Mouse (Mus musculus): Measurements from ENCODE around the gene Mier2. TPM values are rescaled to one million over a fixed set of nuclear protein-coding genes. Genes with fewer than 3 reads are reported as not detected.

Mier2 gene
- polyA plus RNA-seq, 1 experiment from 2014 or later = 53.6 TPM

DNA sequence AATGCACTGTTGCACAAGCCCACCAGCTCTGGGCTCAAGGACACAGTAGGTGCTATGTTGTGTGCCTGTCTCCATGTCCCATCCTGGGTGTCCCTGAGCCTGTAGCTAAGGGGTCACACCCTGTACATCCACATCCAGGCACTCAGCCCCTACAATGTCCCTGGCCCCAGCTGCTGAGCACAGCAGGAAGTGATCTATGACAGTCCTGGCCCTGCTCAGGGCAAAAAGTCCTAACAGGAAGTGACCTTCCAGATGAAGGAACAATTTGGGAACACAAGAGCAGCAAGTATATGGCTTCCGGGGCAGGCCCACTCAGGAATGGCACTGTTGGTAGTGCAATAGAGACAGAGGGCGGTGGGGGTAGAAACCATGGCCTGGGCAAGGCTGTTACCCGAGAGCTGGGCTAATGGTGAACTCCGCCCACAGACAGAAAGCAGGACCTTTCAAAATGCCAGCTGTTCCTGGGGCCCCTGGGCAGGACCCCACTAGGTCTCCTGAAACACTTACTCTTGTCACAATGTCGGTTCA, 7.8 kb downstream of the Mier2 start:
- H3K4me2 ChIP-seq = no peak overlapping the region
- H3K27me3 ChIP-seq = no peaks in the 10 kb centered on the region
- peaks cover 87% of the 10 kb centered on the region for H3K36me3 ChIP-seq
- no peaks in the 10 kb centered on the region for H3K9me3 ChIP-seq (replicated peaks)
- 67% methylated on average over 5 of the region's 5 CpGs for WGBS
- no peak overlapping the region for H3K27ac ChIP-seq
- peaks cover 5% of the 10 kb centered on the region for H3K4me1 ChIP-seq
- ATAC-seq (replicated peaks; ENCODE audit: low FRiP score) = no peak
- H3K4me3 ChIP-seq (replicated peaks) = no peak overlapping the region
- no peak overlapping the region for H3K9ac ChIP-seq

DNA sequence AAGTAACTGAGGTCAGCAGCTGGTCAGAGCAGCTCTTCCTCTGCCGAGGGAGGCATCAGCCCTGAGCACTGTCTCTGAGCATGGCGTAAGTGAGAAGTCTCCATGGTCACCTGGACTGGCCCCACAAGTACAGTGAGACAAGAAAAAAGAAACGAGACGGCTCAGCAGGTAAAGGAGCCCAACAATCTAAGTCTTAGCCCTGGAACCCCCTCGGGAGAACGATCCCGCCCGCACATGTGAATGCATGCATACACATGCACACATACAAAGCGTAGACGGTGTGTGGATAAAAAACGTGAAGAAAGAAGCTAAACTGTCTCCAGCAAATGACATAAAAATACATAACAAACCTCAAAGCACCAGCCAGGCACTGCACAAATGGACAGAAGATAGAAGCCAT, 8.5 kb downstream of the Mier2 start:
- 94% methylated on average over 11 of the region's 11 CpGs for WGBS
- no peak overlapping the region for H3K4me2 ChIP-seq
- no peak overlapping the region for H3K4me3 ChIP-seq (replicated peaks)
- no peak overlapping the region for H3K27ac ChIP-seq
- peaks cover 3% of the 10 kb centered on the region; the same call in 1 of the 2 replicates for H3K4me1 ChIP-seq
- H3K9ac ChIP-seq = no peak overlapping the region
- ATAC-seq (replicated peaks; ENCODE audit: low FRiP score) = no peak
- peaks cover 94% of the 10 kb centered on the region for H3K36me3 ChIP-seq
- H3K9me3 ChIP-seq (replicated peaks) = no peaks in the 10 kb centered on the region
- H3K27me3 ChIP-seq = no peaks in the 10 kb centered on the region

DNA sequence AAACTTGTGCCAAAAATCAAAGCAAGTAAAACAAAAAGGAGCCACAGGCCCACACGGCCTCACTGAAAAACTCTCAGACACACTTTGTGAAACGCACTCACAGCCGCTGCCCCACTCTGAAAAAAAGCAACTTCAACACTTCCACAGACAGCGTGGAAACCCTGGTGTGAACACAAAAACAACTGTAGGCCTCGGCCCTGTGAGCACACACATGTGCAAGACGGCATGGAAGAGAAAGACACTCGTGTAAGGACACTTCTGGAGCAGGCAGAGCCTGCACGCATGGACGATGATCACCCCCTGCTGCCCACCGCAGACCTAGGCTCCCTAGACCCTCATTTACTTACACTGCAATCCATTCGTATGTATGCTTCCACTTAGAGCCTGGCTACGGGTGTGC, 9.1 kb downstream of the Mier2 start:
- H3K27me3 ChIP-seq = no peaks in the 10 kb centered on the region
- H3K4me3 ChIP-seq (replicated peaks) = no peak overlapping the region
- H3K4me2 ChIP-seq = no peak overlapping the region
- no peaks in the 10 kb centered on the region for H3K9me3 ChIP-seq (replicated peaks)
- H3K4me1 ChIP-seq = 0 out of 2 replicates have a peak, but pooled peaks cover 3% of the 10 kb centered on the region
- H3K27ac ChIP-seq = no peak overlapping the region
- H3K9ac ChIP-seq = no peak overlapping the region
- peaks cover 99% of the 10 kb centered on the region for H3K36me3 ChIP-seq
- ATAC-seq (replicated peaks; ENCODE audit: low FRiP score) = no peak
- 90% methylated on average over 12 of the region's 12 CpGs for WGBS

DNA sequence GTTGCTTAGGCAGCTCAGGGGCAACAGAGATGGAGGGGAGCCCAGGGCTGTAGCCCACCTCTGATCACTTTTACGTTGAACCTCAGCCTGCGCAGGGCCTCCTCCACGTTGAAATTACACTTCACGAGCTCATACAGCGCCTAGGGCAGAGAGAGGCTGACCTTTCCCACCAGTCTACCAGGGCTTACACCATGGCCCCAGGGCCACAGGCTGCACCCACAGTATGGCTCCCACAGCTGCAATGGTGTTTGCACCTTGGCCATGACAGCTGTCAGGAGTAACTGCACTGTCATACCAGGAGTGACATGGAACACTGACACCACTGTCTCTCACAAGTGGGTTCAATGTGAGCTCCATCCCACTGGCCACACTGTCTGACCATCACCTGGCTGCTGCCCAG, 10.4 kb downstream of the Mier2 start:
- no peak overlapping the region for H3K27ac ChIP-seq
- 90% methylated on average over 5 of the region's 5 CpGs for WGBS
- no peak for ATAC-seq (replicated peaks; ENCODE audit: low FRiP score)

DNA sequence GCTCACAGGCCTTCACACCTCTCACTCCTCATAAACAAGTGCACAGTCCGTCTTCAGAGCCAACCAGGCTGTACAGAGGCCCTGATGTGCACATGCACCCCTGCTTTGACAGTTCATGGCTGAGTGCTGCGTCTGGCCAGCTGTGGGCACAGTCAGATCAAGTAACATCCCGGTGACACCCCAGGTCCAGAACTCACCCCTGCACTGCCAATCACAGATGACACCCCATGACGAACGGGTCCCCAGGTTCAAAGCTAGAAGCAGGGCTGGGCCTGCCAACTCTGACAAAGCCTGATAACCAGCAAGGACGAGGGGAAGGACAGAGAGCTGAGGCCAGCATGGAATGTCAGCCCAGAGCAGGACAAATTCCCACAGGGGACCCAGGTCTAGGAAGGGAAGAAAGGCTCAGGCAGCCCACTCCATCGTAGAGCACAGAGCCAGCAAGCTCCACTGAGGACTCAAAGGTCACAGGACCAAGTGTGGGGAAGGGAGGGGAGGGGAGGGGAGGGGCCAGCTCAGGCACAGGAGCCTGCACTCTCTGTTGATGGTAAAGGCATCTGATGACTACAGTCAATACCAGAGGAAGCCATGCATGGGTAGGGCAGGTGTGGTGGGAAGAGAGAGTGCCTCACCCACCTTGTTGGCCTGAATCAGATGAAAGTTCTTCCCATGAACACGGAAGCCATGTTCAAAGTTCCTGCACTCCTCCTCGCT, 11.0 kb downstream of the Mier2 start:
- Histone ChIP-seq H3K4me3 (replicated peaks) (no peak overlapping the region), H3K9me3 (replicated peaks) (no peaks in the 10 kb centered on the region), H3K27ac (no peak overlapping the region), H3K27me3 (no peaks in the 10 kb centered on the region), H3K4me1 (0 out of 2 replicates have a peak, but pooled peaks cover 3% of the 10 kb centered on the region), H3K9ac (no peak overlapping the region), H3K4me2 (no peak overlapping the region), H3K36me3 (peaks cover 98% of the 10 kb centered on the region)
- 73% methylated on average over 9 of the region's 9 CpGs for WGBS
- ATAC-seq (replicated peaks; ENCODE audit: low FRiP score) = no peak

More for the DNA sequence above, 10.4 kb downstream of the Mier2 start:
- H3K4me2 ChIP-seq = no peak overlapping the region
- peaks cover 99% of the 10 kb centered on the region for H3K36me3 ChIP-seq
- no peak overlapping the region for H3K4me3 ChIP-seq (replicated peaks)
- 0 out of 2 replicates have a peak, but pooled peaks cover 3% of the 10 kb centered on the region for H3K4me1 ChIP-seq
- H3K9ac ChIP-seq = no peak overlapping the region
- H3K27me3 ChIP-seq = no peaks in the 10 kb centered on the region
- no peaks in the 10 kb centered on the region for H3K9me3 ChIP-seq (replicated peaks)

DNA sequence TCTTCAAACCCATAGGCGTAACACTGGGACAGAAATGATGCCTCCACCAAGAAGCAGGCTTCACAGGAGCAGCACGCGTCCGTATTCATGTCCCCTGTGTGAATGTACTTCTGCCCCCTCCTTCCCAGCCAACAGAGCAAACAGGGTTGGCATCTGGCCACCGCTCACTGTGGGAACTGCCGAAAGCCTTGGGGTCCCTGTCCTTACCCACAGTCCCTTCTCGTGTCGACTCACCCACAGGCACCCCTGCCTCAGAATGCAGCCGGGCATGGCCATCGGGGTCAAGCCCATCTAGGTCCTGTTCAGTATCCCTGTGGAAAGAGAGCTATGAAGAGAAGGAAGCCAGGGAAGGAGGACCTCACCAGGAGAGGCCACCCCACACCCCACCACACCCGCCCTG, 12.8 kb downstream of the Mier2 start:
- Histone ChIP-seq H3K4me1 (no peaks in the 10 kb centered on the region), H3K36me3 (peaks cover 93% of the 10 kb centered on the region), H3K9me3 (replicated peaks) (no peaks in the 10 kb centered on the region), H3K4me3 (replicated peaks) (no peak overlapping the region), H3K4me2 (no peak overlapping the region), H3K27me3 (no peaks in the 10 kb centered on the region), H3K9ac (no peak overlapping the region), H3K27ac (no peak overlapping the region)
- WGBS = 93% methylated on average over 11 of the region's 11 CpGs
- no peak for ATAC-seq (replicated peaks; ENCODE audit: low FRiP score)

DNA sequence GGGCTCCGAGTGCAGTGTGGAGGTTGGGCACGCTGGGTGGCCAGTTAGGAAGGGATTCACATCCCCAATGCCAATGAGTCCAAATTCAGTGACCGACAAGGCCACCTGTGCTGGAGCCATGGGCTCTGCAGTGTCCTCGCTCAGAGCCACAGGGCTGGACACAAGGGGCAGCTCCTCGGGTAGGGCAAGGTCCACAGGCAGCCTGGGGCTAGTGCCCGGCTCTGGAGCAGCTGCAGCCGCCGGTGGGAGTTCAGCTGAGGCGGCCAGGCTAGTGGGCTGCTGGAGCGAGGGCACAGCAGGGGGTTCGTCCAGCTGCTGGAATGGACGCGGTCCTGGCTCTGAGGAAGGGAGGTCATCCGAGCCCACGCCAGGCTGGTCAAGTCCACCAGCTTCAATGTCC, 13.5 kb downstream of the Mier2 start:
- no peak overlapping the region for H3K4me3 ChIP-seq (replicated peaks)
- peaks cover 87% of the 10 kb centered on the region for H3K36me3 ChIP-seq
- no peak overlapping the region for H3K4me2 ChIP-seq
- ATAC-seq (replicated peaks; ENCODE audit: low FRiP score) = no peak
- H3K9ac ChIP-seq = no peak overlapping the region
- H3K4me1 ChIP-seq = no peaks in the 10 kb centered on the region
- no peaks in the 10 kb centered on the region for H3K9me3 ChIP-seq (replicated peaks)
- WGBS = 82% methylated on average over 15 of the region's 15 CpGs
- no peaks in the 10 kb centered on the region for H3K27me3 ChIP-seq
- H3K27ac ChIP-seq = no peak overlapping the region

DNA sequence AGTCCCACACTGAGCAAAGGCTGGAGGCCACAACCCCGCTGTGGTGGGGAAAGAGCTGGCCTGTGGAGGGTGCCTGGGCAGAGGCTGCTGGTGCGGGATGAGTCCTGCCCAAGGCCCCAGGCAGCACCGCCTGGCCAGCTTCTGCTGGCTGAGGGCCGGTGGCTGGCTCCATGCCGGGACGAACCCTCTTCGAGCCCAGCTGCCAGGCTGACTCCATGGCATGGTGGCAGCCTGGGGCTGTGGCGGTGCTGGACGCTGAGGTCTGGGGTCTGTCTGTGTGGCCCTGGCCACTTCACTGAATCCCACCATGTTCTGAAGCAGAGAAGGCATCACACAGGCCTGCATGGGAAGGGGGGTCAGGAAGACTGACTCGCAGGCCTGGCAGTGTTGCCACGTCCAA, 14.3 kb downstream of the Mier2 start:
- no peaks in the 10 kb centered on the region for H3K4me1 ChIP-seq
- no peak for ATAC-seq (replicated peaks; ENCODE audit: low FRiP score)
- peaks cover 79% of the 10 kb centered on the region for H3K36me3 ChIP-seq
- 94% methylated on average over 10 of the region's 11 CpGs for WGBS
- H3K9me3 ChIP-seq (replicated peaks) = no peaks in the 10 kb centered on the region
- H3K4me3 ChIP-seq (replicated peaks) = no peak overlapping the region
- no peak overlapping the region for H3K27ac ChIP-seq
- H3K27me3 ChIP-seq = no peaks in the 10 kb centered on the region
- no peak overlapping the region for H3K9ac ChIP-seq
- no peak overlapping the region for H3K4me2 ChIP-seq

DNA sequence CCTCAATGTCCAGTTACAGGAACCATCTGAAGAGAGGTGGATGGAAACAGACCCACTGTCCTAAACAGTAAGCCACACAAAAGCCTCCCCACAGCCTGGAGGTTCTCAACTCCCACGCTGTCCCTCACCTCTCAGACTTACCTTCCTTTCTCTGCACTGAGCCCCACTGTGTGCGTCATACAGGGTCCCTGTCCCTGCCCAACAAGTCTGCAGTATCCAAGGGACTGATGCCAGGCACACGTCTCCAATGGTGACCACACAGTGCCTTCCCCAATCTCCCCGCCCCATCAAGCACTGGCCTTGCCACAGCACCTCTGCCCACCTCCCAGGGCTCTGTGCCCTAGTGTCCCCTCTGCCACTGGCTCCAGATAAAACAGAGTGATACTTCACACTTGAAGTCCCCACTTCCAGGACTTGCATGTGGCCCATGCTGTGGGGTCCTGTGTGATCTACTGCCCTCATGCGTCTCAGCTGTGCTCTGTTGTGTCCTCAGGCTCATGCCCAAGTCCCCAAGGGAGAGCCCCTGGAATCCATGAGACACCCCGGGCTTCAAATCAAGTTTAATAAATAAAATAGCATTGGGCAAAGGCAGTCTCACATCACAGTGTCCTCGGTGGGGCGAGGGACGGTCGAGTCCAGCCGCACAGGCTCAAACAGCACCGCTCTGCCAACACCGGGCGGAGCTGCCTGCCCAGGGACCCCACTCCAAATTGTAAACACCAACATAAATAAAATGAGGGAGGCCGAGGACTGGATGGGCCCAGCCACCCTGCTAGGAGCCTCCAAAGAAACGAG, 15.1 kb downstream of the Mier2 start:
- Histone ChIP-seq H3K4me1 (no peaks in the 10 kb centered on the region), H3K9me3 (replicated peaks) (no peaks in the 10 kb centered on the region), H3K27me3 (no peaks in the 10 kb centered on the region), H3K36me3 (peaks cover 70% of the 10 kb centered on the region), H3K9ac (no peak overlapping the region), H3K4me3 (replicated peaks) (no peak overlapping the region), H3K27ac (no peak overlapping the region), H3K4me2 (no peak overlapping the region)
- no peak for ATAC-seq (replicated peaks; ENCODE audit: low FRiP score)
- WGBS = 93% methylated on average over 16 of the region's 16 CpGs

DNA sequence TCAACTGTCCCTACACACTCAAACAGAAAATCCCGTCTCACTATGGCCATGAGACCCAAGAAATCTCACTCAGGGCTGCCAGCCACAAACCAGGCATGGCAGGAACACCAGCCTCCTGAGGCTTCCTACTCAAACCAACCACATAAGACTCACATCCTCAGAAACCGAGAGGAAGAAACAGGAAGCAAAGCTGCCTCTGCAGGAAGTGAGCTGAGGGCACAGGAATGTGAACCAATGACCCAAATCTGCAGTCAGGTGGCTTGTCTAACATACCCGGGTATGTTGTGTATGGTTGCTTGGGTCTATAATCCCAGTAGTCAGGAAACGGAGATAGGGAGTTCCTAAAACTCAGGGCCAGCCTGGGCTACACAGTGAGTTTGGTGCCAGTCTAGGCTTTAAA, 16.1 kb downstream of the Mier2 start:
- no peak overlapping the region for H3K9ac ChIP-seq
- H3K27me3 ChIP-seq = no peaks in the 10 kb centered on the region
- ATAC-seq (replicated peaks; ENCODE audit: low FRiP score) = no peak
- H3K27ac ChIP-seq = no peak overlapping the region
- peaks cover 2% of the 10 kb centered on the region; the same call in 1 of the 2 replicates for H3K4me1 ChIP-seq
- H3K36me3 ChIP-seq = peaks cover 60% of the 10 kb centered on the region
- no peak overlapping the region for H3K4me2 ChIP-seq
- H3K4me3 ChIP-seq (replicated peaks) = no peak overlapping the region
- WGBS = 59% methylated on average over 4 of the region's 4 CpGs
- H3K9me3 ChIP-seq (replicated peaks) = no peaks in the 10 kb centered on the region

DNA sequence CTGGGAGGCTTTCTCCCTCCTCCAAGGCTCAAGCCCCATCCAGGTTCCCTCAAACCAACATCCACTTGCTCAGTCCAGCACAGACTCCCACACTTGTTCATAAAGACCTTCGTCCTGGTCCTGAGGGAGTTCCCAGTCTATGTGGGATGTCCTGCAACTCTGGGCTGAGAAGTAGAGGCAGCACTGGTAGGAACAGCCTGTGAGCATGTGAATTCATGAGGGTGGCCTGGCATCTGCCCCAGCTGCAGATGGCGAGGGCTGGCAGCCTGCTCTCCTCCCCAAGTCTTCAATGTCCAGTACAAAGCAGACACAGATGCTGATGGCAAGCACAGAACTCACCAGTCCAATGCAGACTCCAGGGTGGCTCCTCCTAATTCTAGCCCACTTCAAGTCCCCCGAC, 16.7 kb downstream of the Mier2 start:
- ATAC-seq (replicated peaks; ENCODE audit: low FRiP score) = no peak
- peaks cover 55% of the 10 kb centered on the region for H3K36me3 ChIP-seq
- WGBS = 88% methylated on average over 3 of the region's 3 CpGs

DNA sequence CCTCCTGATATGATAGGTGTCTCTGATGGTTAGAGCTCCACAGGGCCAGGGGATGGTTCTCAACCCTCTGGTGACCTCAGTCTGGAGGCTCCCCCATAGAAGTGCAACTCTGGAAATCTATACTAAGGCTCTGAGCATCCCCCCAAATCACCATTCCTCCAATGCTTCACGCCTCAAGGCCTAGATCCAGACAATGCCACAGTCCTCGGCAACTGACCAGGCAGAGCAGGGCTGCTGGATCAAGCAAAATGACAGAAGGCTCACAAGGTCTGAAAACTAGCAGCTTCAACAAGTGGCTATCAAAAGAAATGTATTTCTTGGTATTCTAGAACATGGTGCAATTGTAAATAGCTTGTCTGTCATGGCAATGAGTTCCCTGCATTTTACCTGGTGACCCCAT, 17.2 kb downstream of the Mier2 start:
- no peaks in the 10 kb centered on the region for H3K27me3 ChIP-seq
- no peak overlapping the region for H3K27ac ChIP-seq
- peaks cover 49% of the 10 kb centered on the region for H3K36me3 ChIP-seq
- no peaks in the 10 kb centered on the region for H3K9me3 ChIP-seq (replicated peaks)
- no peak for ATAC-seq (replicated peaks; ENCODE audit: low FRiP score)
- no peak overlapping the region for H3K4me2 ChIP-seq
- no peak overlapping the region for H3K4me3 ChIP-seq (replicated peaks)
- 80% methylated on average over 2 of the region's 2 CpGs for WGBS
- no peak overlapping the region for H3K9ac ChIP-seq
- H3K4me1 ChIP-seq = peaks cover 13% of the 10 kb centered on the region

More for the DNA sequence above, 16.7 kb downstream of the Mier2 start:
- H3K9ac ChIP-seq = no peak overlapping the region
- H3K27me3 ChIP-seq = no peaks in the 10 kb centered on the region
- H3K9me3 ChIP-seq (replicated peaks) = no peaks in the 10 kb centered on the region
- peaks cover 8% of the 10 kb centered on the region; the same call in 1 of the 2 replicates for H3K4me1 ChIP-seq
- no peak overlapping the region for H3K27ac ChIP-seq
- H3K4me2 ChIP-seq = no peak overlapping the region
- no peak overlapping the region for H3K4me3 ChIP-seq (replicated peaks)
